ENCODE assay signal across 18 mouse cellular contexts in genomic region chr11:18156506-18156905, GRCm38 (mm10).
DNase-seq lines count a peak whose midpoint lies in the region; ATAC-seq and TF ChIP-seq lines count a peak whose summit lies in the region.
"Had no signal": no experiment of that assay in that cellular context is flagged by ENCODE, and none has a peak within 500 bp of the region (broad histone marks: within the 10 kb centered on the region; RNA-seq: fewer than 3 reads in every experiment).

No protein-coding gene starts in this region.

- H3K36me3 ChIP-seq in kidney, embryonic 15.5 days, result no peaks in the 10 kb centered on the region
- no peaks in the 10 kb centered on the region for H3K36me3 ChIP-seq in hindbrain, postnatal 0 days (ENCODE audit: insufficient read depth, low read length)
- H3K36me3 ChIP-seq: embryonic facial prominence, embryonic 10.5 days; stomach, embryonic 15.5 days had no signal

- H3K4me3 ChIP-seq in kidney, embryonic 15.5 days (replicated peaks), result no peak overlapping the region
- H3K4me3 ChIP-seq in hindbrain, postnatal 0 days (ENCODE audit: low read length), result no peak overlapping the region
- H3K4me3 ChIP-seq: embryonic facial prominence, embryonic 10.5 days; megakaryocyte, embryonic 14.5 days; myocyte; stomach, embryonic 15.5 days had no signal

- no peak overlapping the region for H3K27ac ChIP-seq in kidney, embryonic 15.5 days
- H3K27ac ChIP-seq in hindbrain, postnatal 0 days, result no peak overlapping the region
- H3K27ac ChIP-seq: embryonic facial prominence, embryonic 10.5 days; stomach, embryonic 15.5 days had no signal

- H3K9ac ChIP-seq in kidney, embryonic 15.5 days, result no peak overlapping the region
- no peak overlapping the region for H3K9ac ChIP-seq in hindbrain, postnatal 0 days (replicated peaks; ENCODE audit: low read length)
- H3K9ac ChIP-seq: stomach, embryonic 15.5 days had no signal

- 66% methylated on average over 4 of the region's 4 CpGs for WGBS in kidney, embryonic 15.5 days
- whole genome bisulfite sequencing in hindbrain, postnatal 0 days, result 51% methylated on average over 4 of the region's 4 CpGs

- peaks cover 8% of the 10 kb centered on the region; the same call in 1 of the 2 replicates for H3K4me1 ChIP-seq in kidney, embryonic 15.5 days
- H3K4me1 ChIP-seq in hindbrain, postnatal 0 days (ENCODE audit: insufficient read depth, low read length), result no peaks in the 10 kb centered on the region
- H3K4me1 ChIP-seq: megakaryocyte, embryonic 14.5 days had no signal

- TF ChIP-seq CTCF in hindbrain, postnatal 0 days (IDR thresholded peaks at IDR 0.05; ENCODE audit: low read depth), result no peak

- H3K9me3 ChIP-seq in kidney, embryonic 15.5 days (replicated peaks), result no peaks in the 10 kb centered on the region
- no peaks in the 10 kb centered on the region for H3K9me3 ChIP-seq in hindbrain, postnatal 0 days (ENCODE audit: low read length)
- H3K9me3 ChIP-seq: embryonic facial prominence, embryonic 10.5 days; megakaryocyte, embryonic 14.5 days; stomach, embryonic 15.5 days had no signal

- H3K4me2 ChIP-seq in kidney, embryonic 15.5 days, result no peak overlapping the region
- H3K4me2 ChIP-seq in hindbrain, postnatal 0 days (ENCODE audit: low read depth, low read length), result no peak overlapping the region
- H3K4me2 ChIP-seq: stomach, embryonic 15.5 days had no signal

- peak; percentile 42 to 60 for DNase-seq in kidney, postnatal 4 days
- DNase-seq in right cerebral cortex, postnatal 4 days, result peak; percentile 3
- DNase-seq in right cerebral cortex, adult 18-20 months, result no peak
- peak; percentile 50 for DNase-seq in embryo, embryonic 11 days
- peak; percentile 44 for DNase-seq in hindbrain, postnatal 0 days (ENCODE audit: low spot score)
- DNase-seq in kidney, adult 8-10 months, result no peak
- DNase-seq in urinary bladder, postnatal 36 days (ENCODE audit: low spot score in 2 of 2), result no peak
- DNase-seq: cerebellum, adult 11-12 months; gastrocnemius, postnatal 10 days; lung, adult 2 months; thymus, postnatal 36 days had no signal

- no peak for ATAC-seq in kidney, embryonic 15.5 days (replicated peaks; ENCODE audit: low FRiP score)
- ATAC-seq in hindbrain, postnatal 0 days, result no peak
- ATAC-seq: intestine, postnatal 0 days had no signal

- H3K27me3 ChIP-seq in kidney, embryonic 15.5 days, result no peaks in the 10 kb centered on the region
- H3K27me3 ChIP-seq in hindbrain, postnatal 0 days (ENCODE audit: insufficient read depth, low read length), result no peaks in the 10 kb centered on the region
- H3K27me3 ChIP-seq: CH12.LX; megakaryocyte, embryonic 14.5 days; stomach, embryonic 15.5 days had no signal

Comparison
In these comparisons a context has a peak if more than half of its experiments do, and no peak if none do; other contexts are left out.
1. DNase-seq: peak in kidney, postnatal 4 days (2 of 2), right cerebral cortex, postnatal 4 days (single experiment), embryo, embryonic 11 days (single experiment) and hindbrain, postnatal 0 days (single experiment); none in right cerebral cortex, adult 18-20 months (single experiment), kidney, adult 8-10 months (0 of 2) and urinary bladder, postnatal 36 days (0 of 2).